Mouse (Mus musculus): ENCODE results near the gene Tirap. TPM values are rescaled to one million over a fixed set of nuclear protein-coding genes. Genes with fewer than 3 reads are reported as not detected.
A peak's percentile ranks its signal among the peaks of the same experiment; 100 is the strongest.

Gene Tirap
- polyA plus RNA-seq, 1 experiment from 2014 or later: 10.6 TPM

- no peak overlapping the region for H3K27ac ChIP-seq (ENCODE audit: low read depth)
- H3K9ac ChIP-seq (replicated peaks): no peak overlapping the region
- peaks cover 11% of the 10 kb centered on the region; the same call in 1 of the 2 replicates for H3K36me3 ChIP-seq (replicated peaks; ENCODE audit: insufficient read depth, low read length)
- TF ChIP-seq EP300 (IDR thresholded peaks at IDR 0.05; ENCODE audit: low read depth): no peak
- TF ChIP-seq CTCF (IDR thresholded peaks at IDR 0.05; ENCODE audit: low read depth): no peak
- H3K4me2 ChIP-seq (ENCODE audit: low read depth, low read length): no peak overlapping the region
- no peak for ATAC-seq
- H3K9me3 ChIP-seq (ENCODE audit: low read length): no peaks in the 10 kb centered on the region
- no peaks in the 10 kb centered on the region for H3K27me3 ChIP-seq (ENCODE audit: insufficient read depth, low read length)
- DNase-seq: no peak
- no peaks in the 10 kb centered on the region for H3K4me1 ChIP-seq (ENCODE audit: insufficient read depth)
- WGBS (ENCODE audit: insufficient replicate concordance): 75% methylated on average over 3 of the region's 3 CpGs
- no peak overlapping the region for H3K4me3 ChIP-seq (ENCODE audit: low read depth, low read length)
Observed at GRCm38 (mm10) chr9:35235996-35236395, 35.9 kb upstream of the Tirap start.

DNA sequence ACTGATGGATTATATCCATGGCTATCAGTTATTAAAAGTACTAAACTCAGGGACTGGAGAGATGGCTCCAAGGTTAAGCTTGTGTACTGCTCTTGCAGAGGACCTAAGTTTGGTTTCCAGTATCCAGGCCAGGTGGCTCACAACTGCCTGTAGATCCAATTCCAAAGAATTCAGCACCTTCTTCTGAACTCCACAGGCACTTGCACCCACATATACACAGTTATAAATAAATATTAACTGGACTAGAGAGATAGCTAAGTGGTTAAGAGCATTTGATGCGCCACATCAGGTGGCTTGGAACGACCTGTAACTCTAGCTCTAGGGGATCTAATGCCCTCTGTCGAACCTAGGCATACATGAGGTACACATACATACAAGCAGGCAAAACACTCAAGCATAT is 28.6 kb upstream of the Tirap start:
- no peak overlapping the region for H3K4me2 ChIP-seq (ENCODE audit: low read depth, low read length)
- TF ChIP-seq CTCF (IDR thresholded peaks at IDR 0.05; ENCODE audit: low read depth) (no peak), EP300 (IDR thresholded peaks at IDR 0.05; ENCODE audit: low read depth) (no peak)
- no peaks in the 10 kb centered on the region for H3K4me1 ChIP-seq (ENCODE audit: insufficient read depth)
- no peak overlapping the region for H3K27ac ChIP-seq (ENCODE audit: low read depth)
- H3K27me3 ChIP-seq (ENCODE audit: insufficient read depth, low read length): no peaks in the 10 kb centered on the region
- no peak overlapping the region for H3K9ac ChIP-seq (replicated peaks)
- ATAC-seq (no peak), DNase-seq (no peak)
- H3K4me3 ChIP-seq (ENCODE audit: low read depth, low read length): no peak overlapping the region
- H3K9me3 ChIP-seq (ENCODE audit: low read length): no peaks in the 10 kb centered on the region
- peaks cover 6% of the 10 kb centered on the region for H3K36me3 ChIP-seq (replicated peaks; ENCODE audit: insufficient read depth, low read length)
- WGBS (ENCODE audit: insufficient replicate concordance): 83% methylated on average over 3 of the region's 3 CpGs

GRCm38 (mm10) chr9:35223466-35223865 is 23.4 kb upstream of the Tirap start:
- H3K27me3 ChIP-seq (ENCODE audit: insufficient read depth, low read length): no peaks in the 10 kb centered on the region
- TF ChIP-seq EP300 (IDR thresholded peaks at IDR 0.05; ENCODE audit: low read depth): no peak

GRCm38 (mm10) chr9:35217963-35218362 is 17.9 kb upstream of the Tirap start:
- H3K36me3 ChIP-seq (replicated peaks; ENCODE audit: insufficient read depth, low read length): peaks cover 62% of the 10 kb centered on the region

More at GRCm38 (mm10) chr9:35223466-35223865, 23.4 kb upstream of the Tirap start:
- no peaks in the 10 kb centered on the region for H3K9me3 ChIP-seq (ENCODE audit: low read length)
- 93% methylated on average over 3 of the region's 3 CpGs for WGBS (ENCODE audit: insufficient replicate concordance)
- no peaks in the 10 kb centered on the region for H3K4me1 ChIP-seq (ENCODE audit: insufficient read depth)
- H3K4me3 ChIP-seq (ENCODE audit: low read depth, low read length): no peak overlapping the region
- no peak for DNase-seq
- H3K4me2 ChIP-seq (ENCODE audit: low read depth, low read length): no peak overlapping the region
- peaks cover 28% of the 10 kb centered on the region for H3K36me3 ChIP-seq (replicated peaks; ENCODE audit: insufficient read depth, low read length)
- no peak overlapping the region for H3K27ac ChIP-seq (ENCODE audit: low read depth)
- H3K9ac ChIP-seq (replicated peaks): no peak overlapping the region
- no peak for ATAC-seq

DNA sequence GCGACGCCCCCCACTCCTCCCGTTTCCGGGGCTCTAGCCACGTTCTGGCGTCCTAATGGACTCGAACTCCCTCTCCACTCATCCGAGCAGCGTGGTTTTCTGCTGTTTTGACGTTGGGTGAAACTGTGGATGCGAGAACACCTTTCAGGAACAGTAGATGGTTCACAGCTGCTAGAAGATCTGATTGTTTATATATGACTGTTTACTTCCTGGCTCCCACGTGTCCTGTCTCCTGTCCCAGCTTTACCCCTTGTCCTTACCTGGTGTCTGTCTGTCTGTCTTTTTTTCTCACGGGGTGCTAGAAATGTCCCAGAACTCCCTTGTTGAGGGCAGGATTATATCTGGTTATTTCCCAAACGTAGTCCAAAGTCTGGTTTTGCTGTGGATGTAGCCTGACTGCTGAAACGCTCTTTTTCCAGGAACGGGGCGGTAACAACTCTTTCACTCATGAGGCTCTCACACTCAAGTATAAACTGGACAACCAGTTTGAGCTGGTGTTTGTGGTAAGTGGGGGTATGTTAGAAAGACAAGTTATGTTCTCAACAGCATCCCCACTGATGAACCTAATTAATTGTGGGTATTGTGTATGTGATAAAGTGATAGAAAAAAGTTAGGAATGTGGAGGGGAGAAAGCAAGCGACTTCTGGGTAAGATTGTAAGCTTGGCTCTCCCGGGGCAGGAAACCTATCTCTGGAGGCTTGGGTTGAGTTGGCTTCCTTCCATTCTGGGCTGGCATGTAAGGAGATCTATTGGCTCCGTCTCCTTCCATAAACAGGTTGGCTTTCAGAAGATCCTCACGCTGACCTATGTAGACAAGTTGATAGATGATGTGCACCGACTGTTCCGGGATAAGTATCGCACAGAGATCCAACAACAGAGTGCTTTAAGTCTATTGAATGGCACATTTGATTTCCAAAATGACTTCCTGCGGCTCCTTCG is 11.8 kb upstream of the Tirap start:
- Histone ChIP-seq H3K9ac (replicated peaks) (peak overlapping the region; percentile 90), H3K27ac (ENCODE audit: low read depth) (peak overlapping the region; percentile 90), H3K4me1 (ENCODE audit: insufficient read depth) (peaks cover 20% of the 10 kb centered on the region), H3K4me3 (ENCODE audit: low read depth, low read length) (peak overlapping the region; percentile 95), H3K36me3 (replicated peaks; ENCODE audit: insufficient read depth, low read length) (peaks cover 53% of the 10 kb centered on the region), H3K4me2 (ENCODE audit: low read depth, low read length) (peak overlapping the region; percentile 97), H3K27me3 (ENCODE audit: insufficient read depth, low read length) (no peaks in the 10 kb centered on the region), H3K9me3 (ENCODE audit: low read length) (no peaks in the 10 kb centered on the region)
- ATAC-seq (peak; percentile 20), DNase-seq (no peak)
- no peak for TF ChIP-seq CTCF (IDR thresholded peaks at IDR 0.05; ENCODE audit: low read depth)
- no peak for TF ChIP-seq EP300 (IDR thresholded peaks at IDR 0.05; ENCODE audit: low read depth)
- 29% methylated on average over 26 of the region's 26 CpGs for WGBS (ENCODE audit: insufficient replicate concordance)

More at GRCm38 (mm10) chr9:35217963-35218362, 17.9 kb upstream of the Tirap start:
- no peaks in the 10 kb centered on the region for H3K27me3 ChIP-seq (ENCODE audit: insufficient read depth, low read length)
- no peak overlapping the region for H3K4me3 ChIP-seq (ENCODE audit: low read depth, low read length)
- WGBS (ENCODE audit: insufficient replicate concordance): 57% methylated on average over 1 of the region's 1 CpGs
- H3K9ac ChIP-seq (replicated peaks): no peak overlapping the region
- DNase-seq (no peak), ATAC-seq (no peak)
- H3K9me3 ChIP-seq (ENCODE audit: low read length): no peaks in the 10 kb centered on the region
- no peak overlapping the region for H3K27ac ChIP-seq (ENCODE audit: low read depth)
- H3K4me2 ChIP-seq (ENCODE audit: low read depth, low read length): no peak overlapping the region
- no peaks in the 10 kb centered on the region for H3K4me1 ChIP-seq (ENCODE audit: insufficient read depth)
- TF ChIP-seq CTCF (IDR thresholded peaks at IDR 0.05; ENCODE audit: low read depth) (no peak), EP300 (IDR thresholded peaks at IDR 0.05; ENCODE audit: low read depth) (no peak)

DNA sequence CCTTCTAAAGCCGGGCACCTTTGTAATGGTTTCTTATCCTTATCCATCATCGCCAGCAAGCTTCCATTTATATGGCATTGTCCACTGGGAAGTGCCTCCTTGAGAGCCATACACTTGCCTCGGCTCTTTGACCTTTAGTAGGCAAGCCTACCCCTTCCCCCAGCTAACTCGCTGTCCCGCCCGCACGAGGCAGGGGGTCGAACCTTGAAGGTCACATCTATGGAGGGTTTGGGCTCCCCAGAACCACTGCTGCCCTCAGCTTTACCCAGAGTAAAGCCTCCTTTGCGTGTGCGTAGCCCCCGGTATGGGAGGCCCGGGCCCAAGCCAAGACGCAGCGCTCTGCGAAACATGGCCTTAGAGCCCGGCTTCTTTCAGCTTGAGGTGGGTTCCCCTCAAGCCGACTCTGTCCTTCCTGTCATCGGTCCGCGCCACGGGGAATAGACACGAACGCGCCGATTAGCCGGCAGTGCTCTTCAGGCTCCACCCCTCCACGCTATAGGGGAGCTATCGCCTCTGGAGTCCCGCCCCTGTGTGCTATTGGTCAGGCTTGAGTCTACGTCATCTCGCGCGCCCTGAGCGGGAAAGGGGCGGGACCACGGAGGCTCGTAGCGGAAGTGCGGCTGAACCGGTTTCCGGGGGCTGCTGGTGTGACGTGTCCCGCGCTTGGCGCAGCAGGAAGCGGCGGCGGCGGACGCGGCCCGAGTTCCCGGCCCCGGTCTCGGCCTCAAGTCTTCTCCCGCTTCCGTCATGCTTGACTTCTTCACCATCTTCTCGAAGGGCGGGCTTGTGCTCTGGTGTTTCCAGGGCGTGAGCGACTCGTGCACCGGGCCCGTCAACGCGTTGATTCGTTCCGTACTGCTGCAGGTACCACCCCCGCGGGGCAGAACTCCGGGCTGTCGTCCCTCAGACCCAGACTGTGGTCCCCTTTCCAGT is 10.7 kb upstream of the Tirap start, which contains the start of gene Foxred1:
Gene Foxred1, minus strand, starts transcription at position 514 of the 933 bp plus-strand sequence.
- H3K4me1 ChIP-seq (ENCODE audit: insufficient read depth): peaks cover 20% of the 10 kb centered on the region
- H3K27ac ChIP-seq (ENCODE audit: low read depth): peak within 1 kb of the TSS; percentile 93
- TF ChIP-seq CTCF (IDR thresholded peaks at IDR 0.05; ENCODE audit: low read depth) (0 out of 2 replicates have a peak, but pooled peaks have one; percentile 0), EP300 (IDR thresholded peaks at IDR 0.05; ENCODE audit: low read depth) (peak; percentile 53; the same call in 1 of the 2 replicates)
- DNase-seq (peak; percentile 99), ATAC-seq (peak; percentile 99)
- H3K9me3 ChIP-seq (ENCODE audit: low read length): no peaks in the 10 kb centered on the region
- peak within 1 kb of the TSS; percentile 90 for H3K9ac ChIP-seq (replicated peaks)
- WGBS (ENCODE audit: insufficient replicate concordance): under 1% methylated on average over 70 of the region's 72 CpGs
- H3K4me2 ChIP-seq (ENCODE audit: low read depth, low read length): peak within 1 kb of the TSS; percentile 97
- H3K36me3 ChIP-seq (replicated peaks; ENCODE audit: insufficient read depth, low read length): peaks cover 61% of the 10 kb centered on the region
- no peaks in the 10 kb centered on the region for H3K27me3 ChIP-seq (ENCODE audit: insufficient read depth, low read length)
- H3K4me3 ChIP-seq (ENCODE audit: low read depth, low read length): peak within 1 kb of the TSS; percentile 95

All from liver, postnatal 0 days (tissue).